Mouse (Mus musculus) limb, embryonic 14.5 days (tissue): ENCODE data around the gene Ktn1. TPM values are rescaled to one million over a fixed set of nuclear protein-coding genes. Genes with fewer than 3 reads are reported as not detected.

Experiments used
- ATAC-seq: fragments of 200-750 bp; cut with Nextera tagmentation; 2 replicates; pipeline ENCODE4 v1.8.0; 2017; ENCODE audit warnings: low read depth, moderate number of reproducible peaks, moderate TSS enrichment; ENCODE audit not compliant: low FRiP score
- DNase-seq: peaks from one replicate; pipeline ENCODE4 v3.0.0-alpha.2; 2015; ENCODE audit warnings: low spot score
- H3K27ac ChIP-seq: fragments of 300-500 bp; sonication (generic); replicated peaks from 2 replicates; pipeline ENCODE4 v1.5.1; 2014; ENCODE audit warnings: low read depth, mild to moderate bottlenecking, low read length, moderate library complexity, mixed read lengths
- H3K27me3 ChIP-seq: fragments of 300-500 bp; sonication (generic); 2 replicates; pipeline ENCODE4 v1.6.1; 2014; ENCODE audit warnings: low read length, mixed read lengths; ENCODE audit not compliant: control insufficient read depth, insufficient read depth
- H3K36me3 ChIP-seq: fragments of 300-500 bp; sonication (generic); 2 replicates; pipeline ENCODE4 v1.6.1; 2014; ENCODE audit warnings: mild to moderate bottlenecking, low read length, moderate library complexity, mixed read lengths; ENCODE audit not compliant: control insufficient read depth, insufficient read depth
- H3K4me1 ChIP-seq: fragments of 300-500 bp; sonication (generic); 2 replicates; pipeline ENCODE4 v1.6.1; 2014; ENCODE audit warnings: antibody characterized with exemption, low read length, mixed read lengths; ENCODE audit not compliant: control insufficient read depth, insufficient read depth
- H3K4me2 ChIP-seq: fragments of 300-500 bp; sonication (generic); replicated peaks from 2 replicates; pipeline ENCODE4 v1.6.1; 2014; ENCODE audit warnings: low read depth, mild to moderate bottlenecking, low read length, moderate library complexity; ENCODE audit not compliant: severe bottlenecking
- H3K4me3 ChIP-seq: fragments of 300-500 bp; sonication (generic); replicated peaks from 2 replicates; pipeline ENCODE4 v1.5.1; 2014; ENCODE audit warnings: low read length
- H3K9ac ChIP-seq: fragments of 300-500 bp; sonication (generic); 2 replicates; pipeline ENCODE4 v1.6.1; 2014; ENCODE audit warnings: mild to moderate bottlenecking, low read depth, low read length, moderate library complexity; ENCODE audit not compliant: severe bottlenecking
- H3K9me3 ChIP-seq: fragments of 300-500 bp; sonication (generic); 2 replicates; pipeline ENCODE4 v1.6.1; 2016; ENCODE audit warnings: low read length; ENCODE audit not compliant: control insufficient read depth
- POLR2A ChIP-seq: fragments of 200-500 bp; IDR thresholded peaks from 2 replicates; pipeline ENCODE4 v1.8.0; 2012; ENCODE audit warnings: inconsistent platforms, mild to moderate bottlenecking, moderate library complexity, borderline replicate concordance; ENCODE audit not compliant: insufficient read depth, insufficient read length; ENCODE audit errors: extremely low read depth
- WGBS: fragments of 180-500 bp; shearing (Covaris S2); extraction: QIAGEN DNeasy Blood & Tissue Kit; methylation state at CpG from one replicate; pipeline ENCODE4 v1.1.7; 2014; 5-methylcytosine and 5-hydroxymethylcytosine counted together
- polyA plus RNA-seq, 2 experiments: library from polyadenylated mRNA; depleted of rRNA in 1 of 2; stranded (reverse) in 1 of 2; unstranded in 1 of 2; fragments of >200 nt; fragmentation: Nextera tagmentation in 1 of 2; extraction: Ambion mirVana in 1 of 2; gene quantifications; 2 replicates each; pipeline versions ENCODE4 v1.2.1 to v1.2.3; 2012 to 2014

The Ktn1 gene
- polyA plus RNA-seq, 2 experiments, result 53.2 to 61.1 TPM

DNA sequence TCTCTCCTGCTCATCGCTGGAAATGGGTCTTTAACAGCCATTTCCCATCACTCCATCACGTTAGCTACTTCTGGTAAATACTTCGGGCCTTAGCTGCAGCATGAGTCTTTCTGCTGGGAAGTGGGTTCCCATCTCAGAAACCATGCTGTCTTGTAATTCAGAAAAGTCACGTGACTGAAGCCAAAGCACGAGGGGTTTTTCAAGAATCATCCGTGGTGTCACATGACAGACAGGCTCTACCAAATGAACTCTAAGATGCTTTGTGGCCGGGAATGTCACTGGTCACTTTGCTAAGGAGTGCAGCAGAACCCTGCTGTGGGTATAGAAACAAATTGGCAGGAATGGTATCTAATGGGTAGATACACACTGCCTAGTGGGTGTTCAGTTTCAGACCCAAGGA lies 2.6 kb upstream of the Ktn1 start:
- 66% methylated on average over 7 of the region's 7 CpGs for WGBS
- DNase-seq (no peak), ATAC-seq (no peak)
- Histone ChIP-seq H3K36me3 (no peaks in the 10 kb centered on the region), H3K4me3 (no peak overlapping the region), H3K9ac (no peak overlapping the region), H3K9me3 (no peaks in the 10 kb centered on the region), H3K4me1 (peaks cover 5% of the 10 kb centered on the region), H3K4me2 (no peak overlapping the region), H3K27me3 (no peaks in the 10 kb centered on the region), H3K27ac (no peak overlapping the region)
- no peak for TF ChIP-seq POLR2A

DNA sequence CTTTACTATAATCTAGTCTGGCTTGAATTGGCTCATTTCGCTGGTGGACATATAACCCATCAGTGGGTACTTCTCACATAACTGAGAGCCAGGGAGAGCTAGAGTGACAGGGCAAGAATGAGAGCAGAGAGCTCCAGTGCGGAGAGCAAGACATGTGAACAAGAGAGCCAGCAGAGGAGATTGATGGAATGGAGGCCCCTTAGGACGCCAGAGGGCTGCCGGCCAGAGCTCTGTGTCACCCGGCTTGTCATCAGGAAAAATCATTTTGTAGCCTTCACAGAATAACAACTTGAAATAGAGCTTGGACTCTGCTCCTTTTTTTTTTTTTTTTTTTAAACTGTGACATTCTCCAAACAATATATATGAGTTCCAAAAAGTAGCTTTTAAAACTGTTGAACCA lies 2.0 kb upstream of the Ktn1 start:
- H3K27ac ChIP-seq, result no peak overlapping the region
- TF ChIP-seq POLR2A, result no peak
- WGBS, result 48% methylated on average over 5 of the region's 5 CpGs
- H3K9me3 ChIP-seq, result no peaks in the 10 kb centered on the region
- H3K36me3 ChIP-seq, result no peaks in the 10 kb centered on the region
- H3K4me2 ChIP-seq, result no peak overlapping the region
- H3K9ac ChIP-seq, result no peak overlapping the region
- peaks cover 8% of the 10 kb centered on the region for H3K4me1 ChIP-seq
- no peak overlapping the region for H3K4me3 ChIP-seq
- DNase-seq (no peak), ATAC-seq (no peak)
- no peaks in the 10 kb centered on the region for H3K27me3 ChIP-seq

DNA sequence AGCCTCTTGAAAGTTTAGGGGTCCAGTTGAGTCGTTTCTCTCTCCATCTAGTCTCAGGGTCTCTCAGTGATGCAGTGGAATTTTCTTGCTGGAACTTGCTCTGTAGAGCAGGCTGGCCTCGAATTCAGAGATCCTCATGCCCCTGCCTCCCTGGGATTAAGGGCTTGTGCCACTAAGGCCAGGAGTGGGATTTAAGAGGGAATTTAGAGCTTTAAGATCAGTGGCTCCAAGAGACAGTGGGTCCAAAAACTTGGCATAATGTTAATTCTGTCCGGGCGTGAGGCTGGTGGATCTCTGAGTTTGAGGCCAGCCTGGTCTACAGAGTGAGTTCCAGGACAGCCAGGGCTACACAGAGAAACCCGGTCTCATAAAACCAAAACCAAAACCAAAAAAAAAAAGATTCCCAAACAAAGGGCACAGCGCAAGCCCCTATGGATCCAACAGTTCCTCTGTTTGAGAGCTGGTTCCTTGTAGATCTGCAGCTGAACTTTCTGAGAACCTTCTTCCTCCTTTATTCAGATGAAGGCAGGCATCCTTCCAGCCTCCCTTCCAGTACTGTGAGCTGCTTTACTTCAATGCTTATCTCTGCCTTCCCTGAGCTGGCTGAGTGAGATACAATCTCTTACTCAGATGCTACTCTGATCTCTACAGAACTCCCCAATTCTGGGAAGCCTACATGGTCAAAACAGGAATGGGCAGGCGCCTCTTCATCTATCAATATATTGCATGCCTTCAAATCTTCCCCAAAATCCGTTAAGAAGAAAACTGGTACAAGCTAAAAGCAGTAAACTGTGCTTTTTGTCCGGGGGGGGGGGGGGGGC lies 1.3 kb upstream of the Ktn1 start:
- no peak for DNase-seq
- no peak overlapping the region for H3K27ac ChIP-seq
- no peaks in the 10 kb centered on the region for H3K36me3 ChIP-seq
- H3K4me2 ChIP-seq, result no peak overlapping the region
- no peak overlapping the region for H3K4me3 ChIP-seq
- H3K9ac ChIP-seq, result no peak overlapping the region
- no peak for ATAC-seq
- WGBS, result 71% methylated on average over 9 of the region's 9 CpGs
- no peaks in the 10 kb centered on the region for H3K27me3 ChIP-seq
- TF ChIP-seq POLR2A, result no peak
- no peaks in the 10 kb centered on the region for H3K9me3 ChIP-seq
- H3K4me1 ChIP-seq, result peaks cover 8% of the 10 kb centered on the region

DNA sequence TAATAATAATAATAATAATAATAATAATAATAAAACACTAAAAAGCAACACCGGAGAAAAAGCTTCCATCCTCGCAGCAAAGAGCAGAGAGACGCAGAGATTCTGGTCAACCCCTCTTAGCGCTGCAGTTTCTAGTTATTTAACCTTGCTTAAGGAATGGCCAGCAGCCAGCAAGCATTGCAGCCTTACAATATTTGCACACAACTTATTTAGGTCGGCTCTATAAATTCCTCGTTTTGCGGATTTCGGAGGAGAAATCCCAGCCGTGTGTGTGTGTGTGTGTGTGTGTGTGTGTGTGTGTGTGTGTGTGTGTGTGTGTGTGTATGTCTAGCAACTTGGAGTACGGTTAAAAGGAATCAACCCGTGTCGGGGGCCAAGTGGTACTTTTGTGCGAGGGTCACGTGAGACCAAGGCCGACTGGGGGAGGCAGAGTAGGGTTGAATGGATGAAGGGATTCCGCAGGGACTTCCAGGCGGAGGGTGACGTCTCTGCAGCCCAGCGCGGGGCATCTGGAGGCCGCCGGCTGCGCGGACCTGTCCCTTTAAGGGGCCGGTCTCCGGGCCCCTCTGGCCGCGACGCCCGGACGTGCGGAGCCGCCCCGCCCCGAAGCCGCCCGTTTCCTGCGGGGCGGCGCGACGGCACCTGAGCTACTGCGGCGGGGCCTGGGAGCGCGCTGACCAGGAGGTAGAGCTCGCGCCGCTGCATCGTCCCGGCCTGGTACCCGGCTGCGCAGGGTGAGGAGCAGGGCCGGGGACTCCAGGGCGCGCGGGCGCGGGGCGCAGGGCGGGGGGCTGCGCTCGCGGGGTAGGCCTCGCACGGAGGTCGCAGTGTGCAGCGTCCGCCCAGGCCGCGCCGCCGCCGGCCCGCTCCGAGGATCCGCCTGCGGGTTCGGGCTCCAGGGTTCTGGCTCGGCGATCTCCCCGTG lies 720 bp downstream of the Ktn1 start:
- Histone ChIP-seq H3K4me3 (peak overlapping the region; percentile 99), H3K4me2 (peak overlapping the region; percentile 74), H3K9me3 (no peaks in the 10 kb centered on the region), H3K27me3 (no peaks in the 10 kb centered on the region), H3K27ac (peak overlapping the region; percentile 95), H3K36me3 (no peaks in the 10 kb centered on the region), H3K4me1 (peaks cover 8% of the 10 kb centered on the region), H3K9ac (peak overlapping the region; percentile 95)
- TF ChIP-seq POLR2A, result 0 out of 2 replicates have a peak, but pooled peaks have one; percentile 56
- DNase-seq, result peak; percentile 75
- 2% methylated on average over 29 of the region's 82 CpGs for WGBS
- peak; percentile 89 for ATAC-seq

DNA sequence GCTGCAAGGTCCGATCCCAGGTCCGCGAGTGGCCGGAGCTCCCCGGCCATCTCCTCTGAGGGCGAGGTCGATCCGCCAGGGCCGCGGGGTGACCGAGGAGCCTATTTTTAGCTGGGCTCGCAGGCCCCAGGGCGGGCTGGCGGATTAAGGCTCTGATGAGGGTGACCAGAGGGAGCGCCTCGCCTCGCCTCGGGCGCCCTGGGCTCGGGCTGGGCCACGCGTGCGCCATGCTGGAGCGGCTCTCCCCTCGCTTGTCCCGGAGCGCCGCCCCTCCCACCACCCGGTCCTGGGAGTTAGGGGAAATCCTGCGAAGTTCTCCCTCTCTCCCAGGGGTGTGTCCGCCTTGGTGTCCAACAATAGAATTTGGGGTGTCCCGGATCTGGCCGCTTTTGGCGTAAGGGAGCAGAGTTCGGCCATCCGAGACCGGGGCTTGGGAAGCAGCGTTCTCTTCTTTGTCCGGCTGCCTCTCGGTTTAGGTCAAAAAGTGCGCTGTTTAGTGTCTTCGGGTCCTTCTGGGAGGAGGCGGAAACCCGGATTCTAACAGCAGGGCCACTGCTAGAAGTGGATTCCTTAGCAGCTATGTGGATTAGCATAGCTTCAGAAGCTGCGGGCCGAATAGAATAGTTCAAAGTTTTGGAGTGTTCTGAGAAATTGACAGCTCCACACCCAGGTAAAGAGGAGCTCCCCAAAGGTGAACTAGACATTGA lies 1.5 kb downstream of the Ktn1 start:
- Histone ChIP-seq H3K36me3 (no peaks in the 10 kb centered on the region), H3K4me1 (peaks cover 8% of the 10 kb centered on the region), H3K9ac (peak overlapping the region; percentile 95), H3K4me3 (peak overlapping the region; percentile 99), H3K4me2 (peak overlapping the region; percentile 74), H3K9me3 (no peaks in the 10 kb centered on the region), H3K27me3 (no peaks in the 10 kb centered on the region), H3K27ac (peak overlapping the region; percentile 95)
- ATAC-seq (peak; percentile 78), DNase-seq (peak; percentile 47)
- TF ChIP-seq POLR2A, result no peak
- WGBS, result under 1% methylated on average over 43 of the region's 46 CpGs
